13 mouse cellular contexts compared by ENCODE assay signal in genomic region chr9:32595076-32595820, GRCm38 (mm10). TPM values are rescaled to one million over a fixed set of nuclear protein-coding genes. Genes with fewer than 3 reads are reported as not detected.
DNase-seq lines count a peak whose midpoint lies in the region; ATAC-seq lines count a peak whose summit lies in the region.
"Had no signal": no experiment of that assay in that cellular context is flagged by ENCODE, and none has a peak within 500 bp of the region (broad histone marks: within the 10 kb centered on the region; RNA-seq: fewer than 3 reads in every experiment).

No protein-coding gene starts in this region.

- H3K27me3 ChIP-seq in heart, embryonic 11.5 days (ENCODE audit: control insufficient read depth, insufficient read depth, low read length) = no peaks in the 10 kb centered on the region
- no peaks in the 10 kb centered on the region for H3K27me3 ChIP-seq in limb, embryonic 10.5 days (ENCODE audit: low read depth, poor library complexity, severe bottlenecking)

- intact Hi-C loops in heart, postnatal 25 days (cut with DNase I) = no loop called here
- intact Hi-C loops in left cerebral cortex, postnatal 4 days (cut with DNase I) = no loop called here

- H3K4me1 ChIP-seq in heart, embryonic 11.5 days (ENCODE audit: control insufficient read depth, insufficient read depth, low read length) = peaks cover 9% of the 10 kb centered on the region; the same call in 1 of the 2 replicates
- H3K4me1 ChIP-seq in limb, embryonic 10.5 days = peaks cover 51% of the 10 kb centered on the region
- H3K4me1 ChIP-seq: liver, embryonic 15.5 days had no signal

- no peak for ATAC-seq in heart, embryonic 11.5 days (replicated peaks; ENCODE audit: insufficient number of reproducible peaks, low FRiP score, low TSS enrichment)

- 41% methylated on average over 7 of the region's 7 CpGs for WGBS in heart, embryonic 11.5 days (ENCODE audit: insufficient replicate concordance)
- WGBS in limb, embryonic 10.5 days = 56% methylated on average over 7 of the region's 7 CpGs

- DNase-seq in heart, adult 18-20 months = peak; percentile 29 to 52
- DNase-seq in heart, postnatal 25 days (ENCODE audit: low spot score) = no peak
- peak; percentile 24 for DNase-seq in left cerebral cortex, postnatal 4 days
- no peak for DNase-seq in left cerebral cortex, adult 11 months (ENCODE audit: low spot score)
- no peak for DNase-seq in limb, embryonic 10.5 days (ENCODE audit: low spot score)
- DNase-seq in adrenal gland, adult 2 months = no peak
- no peak for DNase-seq in adrenal gland, postnatal 14 days
- DNase-seq: adrenal gland, postnatal 10 days had no signal

- H3K36me3 ChIP-seq in heart, embryonic 11.5 days (ENCODE audit: control insufficient read depth, insufficient read depth, low read length) = no peaks in the 10 kb centered on the region
- H3K36me3 ChIP-seq in limb, embryonic 10.5 days = no peaks in the 10 kb centered on the region
- H3K36me3 ChIP-seq: liver, embryonic 15.5 days; neural tube, embryonic 12.5 days had no signal

- H3K27ac ChIP-seq in heart, embryonic 11.5 days (ENCODE audit: low read depth, low read length) = peak overlapping the region; percentile 46
- H3K27ac ChIP-seq in limb, embryonic 10.5 days = peak overlapping the region; percentile 64
- H3K27ac ChIP-seq: liver, embryonic 15.5 days; neural tube, embryonic 12.5 days had no signal

- H3K9ac ChIP-seq in heart, embryonic 11.5 days (ENCODE audit: low read depth, low read length) = no peak overlapping the region
- H3K9ac ChIP-seq: liver, embryonic 15.5 days; neural tube, embryonic 12.5 days had no signal

- H3K9me3 ChIP-seq in heart, embryonic 11.5 days (replicated peaks; ENCODE audit: control insufficient read depth, low read length) = no peaks in the 10 kb centered on the region
- H3K9me3 ChIP-seq in limb, embryonic 10.5 days (replicated peaks) = no peaks in the 10 kb centered on the region
- H3K9me3 ChIP-seq: liver, embryonic 15.5 days; neural tube, embryonic 12.5 days had no signal

- H3K4me3 ChIP-seq in heart, embryonic 11.5 days (ENCODE audit: low read depth, low read length) = no peak overlapping the region
- no peak overlapping the region for H3K4me3 ChIP-seq in limb, embryonic 10.5 days
- H3K4me3 ChIP-seq: erythroblast, embryonic 14.5 days; liver, embryonic 15.5 days; neural tube, embryonic 12.5 days had no signal

- H3K4me2 ChIP-seq in heart, embryonic 11.5 days = no peak overlapping the region
- H3K4me2 ChIP-seq: liver, embryonic 15.5 days; neural tube, embryonic 12.5 days had no signal

RNA-seq across cellular contexts. Expression of gene Ets1, which starts 40.8 kb away (rescaled TPM):
- total RNA-seq in heart, adult 18-20 months (2021) = 10 to 100 TPM; 35.3 to 36.9 TPM
- total RNA-seq in heart, postnatal 25 days (2021) = 10 to 100 TPM; 64.3 to 67.1 TPM
- total RNA-seq in left cerebral cortex, postnatal 4 days (2021) = 10 to 100 TPM; 26.5 to 27.2 TPM
- 38.3 and 53.0 TPM in 2 replicates for polyA plus RNA-seq in heart, embryonic 11.5 days (2014; fragmentation: Nextera tagmentation; extraction: Ambion mirVana)
- polyA plus RNA-seq in limb, embryonic 10.5 days (2016; fragmentation: Nextera tagmentation; extraction: Ambion mirVana) = 50.1 and 50.3 TPM in 2 replicates
- total RNA-seq in adrenal gland, adult 2 months (2021) = 10 to 100 TPM; 20.8 to 39.6 TPM
- polyA plus RNA-seq in adrenal gland, adult 2 months (2012; rRNA removed) = 10.7 and 12.8 TPM in 2 replicates
- total RNA-seq in adrenal gland, postnatal 14 days (2021) = 60.0 and 93.2 TPM in 2 replicates

RNA-seq across cellular contexts. Expression of gene Fli1, which starts 52.6 kb away (rescaled TPM):
- 10 to 100 TPM; 17.1 to 19.3 TPM for total RNA-seq in heart, adult 18-20 months (2021)
- total RNA-seq in heart, postnatal 25 days (2021) = 10 to 100 TPM; 26.4 to 28.2 TPM
- total RNA-seq in left cerebral cortex, postnatal 4 days (2021) = 1 to 10 TPM; 8.5 to 10.0 TPM
- 17.1 and 18.7 TPM in 2 replicates for polyA plus RNA-seq in heart, embryonic 11.5 days (2014; fragmentation: Nextera tagmentation; extraction: Ambion mirVana)
- 50.6 and 71.2 TPM in 2 replicates for polyA plus RNA-seq in limb, embryonic 10.5 days (2016; fragmentation: Nextera tagmentation; extraction: Ambion mirVana)
- 10 to 100 TPM; 10.5 to 20.0 TPM for total RNA-seq in adrenal gland, adult 2 months (2021)
- polyA plus RNA-seq in adrenal gland, adult 2 months (2012; rRNA removed) = 3.0 and 4.0 TPM in 2 replicates
- total RNA-seq in adrenal gland, postnatal 14 days (2021) = 23.6 and 41.0 TPM in 2 replicates
- polyA plus RNA-seq: C2C12 had no signal

Comparison
In these comparisons a context has a peak if more than half of its experiments do, and no peak if none do; other contexts are left out.
1. DNase-seq: peak in heart, adult 18-20 months (2 of 2) and left cerebral cortex, postnatal 4 days (single experiment); none in heart, postnatal 25 days (single experiment), left cerebral cortex, adult 11 months (single experiment), limb, embryonic 10.5 days (single experiment), adrenal gland, adult 2 months (single experiment) and adrenal gland, postnatal 14 days (single experiment).